Mouse (Mus musculus) spleen, adult 2 months (tissue): ENCODE measurements at regions not wholly inside any gene's neighbourhood (a gene's known extent, or its start where the extent isn't known, plus 50 kb on each side); places are given as distances from the start of the nearest gene placed in this dataset.

ENCODE experiments used
- CTCF ChIP-seq: fragments of 200-500 bp; IDR thresholded peaks from 2 replicates; pipeline ENCODE4 v1.5.1; 2011; ENCODE audit warnings: mild to moderate bottlenecking, inconsistent platforms; ENCODE audit not compliant: insufficient read depth, insufficient read length, insufficient replicate concordance; ENCODE audit errors: extremely low read depth
- POLR2A ChIP-seq: fragments of 200-500 bp; IDR thresholded peaks from 2 replicates; pipeline ENCODE4 v1.6.1; 2011; ENCODE audit warnings: low read depth, low read length, inconsistent platforms

GRCm38 (mm10) chr13:44659861-44660260 is 69.4 kb upstream of the Jarid2 start:
- TF ChIP-seq POLR2A (no peak), CTCF (no peak)
